Mouse (Mus musculus): ENCODE measurements around the gene Gpc1.

DNA sequence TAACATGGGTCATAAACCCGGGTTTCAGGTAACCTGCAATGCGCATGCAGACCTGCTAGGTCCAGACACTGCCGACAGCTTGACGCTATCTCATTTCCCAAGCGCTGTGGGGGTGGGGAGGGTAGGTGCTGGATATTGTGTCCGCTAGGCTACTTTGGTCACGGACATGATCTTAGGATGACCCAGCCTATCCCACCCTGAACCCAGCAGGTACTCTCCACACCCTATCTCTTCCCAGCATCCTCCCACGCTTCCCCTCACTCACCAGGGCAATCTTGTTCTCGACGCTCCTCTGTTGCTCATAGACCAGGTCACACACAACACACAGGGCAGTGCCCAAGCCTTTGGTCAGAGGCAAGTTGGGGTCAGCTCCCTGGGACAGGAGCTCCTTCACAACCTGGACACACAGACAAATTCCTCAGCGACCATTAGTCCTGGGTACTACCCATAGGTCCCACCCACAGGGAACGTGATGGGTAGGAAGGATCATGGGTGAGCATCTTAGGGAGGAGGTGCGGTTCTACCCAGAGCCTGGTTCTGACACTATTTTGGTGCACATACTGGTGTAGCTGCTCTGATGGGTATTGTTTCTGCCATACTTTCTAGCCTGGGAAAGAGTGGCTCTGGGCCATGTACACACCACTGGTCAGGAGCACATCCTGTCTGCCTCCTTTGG, 46.8 kb downstream of the Gpc1 start:
- TF ChIP-seq POLR2A (IDR thresholded peaks at IDR 0.05; ENCODE audit: low read depth, low read length) (no peak), CTCF (IDR thresholded peaks at IDR 0.05; ENCODE audit: extremely low read depth, insufficient read depth, insufficient read length, insufficient replicate concordance) (no peak)

All from spleen, adult 2 months (tissue).